Mouse (Mus musculus): ENCODE measurements around the gene Cirbp. TPM values are rescaled to one million over a fixed set of nuclear protein-coding genes. Genes with fewer than 3 reads are reported as not detected.

Gene Cirbp
- polyA plus RNA-seq, 1 experiment from 2014 or later, result 149 TPM

GRCm38 (mm10) chr10:80139439-80139775 is 26.4 kb upstream of the Cirbp start:
- peaks cover 49% of the 10 kb centered on the region for H3K27me3 ChIP-seq
- peak overlapping the region; percentile 99 for H3K4me2 ChIP-seq (replicated peaks)
- H3K4me1 ChIP-seq, result peaks cover 61% of the 10 kb centered on the region
- peaks cover 28% of the 10 kb centered on the region for H3K36me3 ChIP-seq
- H3K9me3 ChIP-seq, result 0 out of 2 replicates have a peak, but pooled peaks cover 5% of the 10 kb centered on the region
- ATAC-seq (ENCODE audit: low FRiP score, low read depth), result peak; percentile 3; the same call in 1 of the 2 replicates
- WGBS, result 1% methylated on average over 10 of the region's 10 CpGs
- H3K9ac ChIP-seq, result peak overlapping the region; percentile 82
- 0 out of 2 replicates have a peak overlapping the region, but pooled peaks have one; percentile 28 for H3K27ac ChIP-seq
- H3K4me3 ChIP-seq, result peak overlapping the region; percentile 62

- 76% methylated on average over 11 of the region's 11 CpGs for WGBS
- peaks cover 45% of the 10 kb centered on the region for H3K27me3 ChIP-seq
- 0 out of 2 replicates have a peak, but pooled peaks cover 5% of the 10 kb centered on the region for H3K9me3 ChIP-seq
- peak overlapping the region; percentile 99; the same call in 1 of the 2 replicates for H3K4me2 ChIP-seq (replicated peaks)
- no peak overlapping the region for H3K9ac ChIP-seq
- peaks cover 64% of the 10 kb centered on the region for H3K4me1 ChIP-seq
- H3K4me3 ChIP-seq, result 0 out of 2 replicates have a peak overlapping the region, but pooled peaks have one; percentile 81
- no peak overlapping the region for H3K27ac ChIP-seq
- no peak for ATAC-seq (ENCODE audit: low FRiP score, low read depth)
- peaks cover 29% of the 10 kb centered on the region for H3K36me3 ChIP-seq
These were observed 25.7 kb upstream of the Cirbp start for GRCm38 (mm10) chr10:80139975-80140665.

- Histone ChIP-seq H3K4me3 (peak within 1 kb of the TSS; percentile 81), H3K27me3 (peaks cover 39% of the 10 kb centered on the region), H3K4me2 (replicated peaks) (peak within 1 kb of the TSS; percentile 99), H3K4me1 (peaks cover 68% of the 10 kb centered on the region), H3K27ac (peak within 1 kb of the TSS; percentile 74), H3K9ac (peak within 1 kb of the TSS; percentile 58), H3K36me3 (peaks cover 31% of the 10 kb centered on the region), H3K9me3 (0 out of 2 replicates have a peak, but pooled peaks cover 5% of the 10 kb centered on the region)
- 70% methylated on average over 10 of the region's 10 CpGs for WGBS
- no peak for ATAC-seq (ENCODE audit: low FRiP score, low read depth)
These were observed 25.1 kb upstream of the Cirbp start, which contains the start of gene Cbarp for GRCm38 (mm10) chr10:80140666-80141035. Cbarp (minus strand) TSS chr10:80140835.

- H3K4me2 ChIP-seq (replicated peaks), result peak overlapping the region; percentile 96
- ATAC-seq (ENCODE audit: low FRiP score, low read depth), result peak; percentile 58
- H3K4me1 ChIP-seq, result peaks cover 73% of the 10 kb centered on the region
- peaks cover 34% of the 10 kb centered on the region for H3K27me3 ChIP-seq
- H3K27ac ChIP-seq, result peak overlapping the region; percentile 74
- H3K4me3 ChIP-seq, result peak overlapping the region; percentile 81
- H3K9me3 ChIP-seq, result no peaks in the 10 kb centered on the region
- H3K36me3 ChIP-seq, result peaks cover 31% of the 10 kb centered on the region
- WGBS, result under 1% methylated on average over 29 of the region's 29 CpGs
- H3K9ac ChIP-seq, result peak overlapping the region; percentile 58
These were observed 24.5 kb upstream of the Cirbp start for GRCm38 (mm10) chr10:80141243-80141642.

- peak overlapping the region; percentile 77 for H3K27ac ChIP-seq
- H3K4me1 ChIP-seq, result peaks cover 73% of the 10 kb centered on the region
- H3K9me3 ChIP-seq, result no peaks in the 10 kb centered on the region
- H3K4me3 ChIP-seq, result peak overlapping the region; percentile 81
- H3K27me3 ChIP-seq, result peaks cover 26% of the 10 kb centered on the region
- peak overlapping the region; percentile 96 for H3K4me2 ChIP-seq (replicated peaks)
- H3K36me3 ChIP-seq, result peaks cover 37% of the 10 kb centered on the region
- 1% methylated on average over 43 of the region's 43 CpGs for WGBS
- H3K9ac ChIP-seq, result peak overlapping the region; percentile 94
- peak; percentile 86 for ATAC-seq (ENCODE audit: low FRiP score, low read depth)
These were observed 23.8 kb upstream of the Cirbp start for GRCm38 (mm10) chr10:80141786-80142529.

GRCm38 (mm10) chr10:80142530-80142925 is 23.3 kb upstream of the Cirbp start:
- Histone ChIP-seq H3K4me3 (peak overlapping the region; percentile 81), H3K27me3 (peaks cover 21% of the 10 kb centered on the region), H3K4me1 (peaks cover 73% of the 10 kb centered on the region), H3K36me3 (peaks cover 37% of the 10 kb centered on the region), H3K27ac (peak overlapping the region; percentile 77), H3K9ac (peak overlapping the region; percentile 94), H3K4me2 (replicated peaks) (peak overlapping the region; percentile 96), H3K9me3 (no peaks in the 10 kb centered on the region)
- WGBS, result under 1% methylated on average over 15 of the region's 15 CpGs
- no peak for ATAC-seq (ENCODE audit: low FRiP score, low read depth)

GRCm38 (mm10) chr10:80143664-80144063 is 22.1 kb upstream of the Cirbp start:
- Histone ChIP-seq H3K4me2 (replicated peaks) (peak overlapping the region; percentile 96; the same call in 1 of the 2 replicates), H3K27ac (no peak overlapping the region), H3K4me3 (peak overlapping the region; percentile 81), H3K9me3 (no peaks in the 10 kb centered on the region), H3K27me3 (peaks cover 10% of the 10 kb centered on the region), H3K4me1 (peaks cover 67% of the 10 kb centered on the region), H3K36me3 (peaks cover 37% of the 10 kb centered on the region), H3K9ac (no peak overlapping the region)
- 90% methylated on average over 7 of the region's 7 CpGs for WGBS
- no peak for ATAC-seq (ENCODE audit: low FRiP score, low read depth)

GRCm38 (mm10) chr10:80144159-80144558 is 21.6 kb upstream of the Cirbp start:
- ATAC-seq (ENCODE audit: low FRiP score, low read depth), result no peak
- peaks cover 37% of the 10 kb centered on the region for H3K36me3 ChIP-seq
- 93% methylated on average over 12 of the region's 12 CpGs for WGBS
- no peaks in the 10 kb centered on the region for H3K9me3 ChIP-seq
- H3K27ac ChIP-seq, result no peak overlapping the region
- H3K4me2 ChIP-seq (replicated peaks), result no peak overlapping the region
- H3K9ac ChIP-seq, result peak overlapping the region; percentile 39; the same call in 1 of the 2 replicates
- H3K4me3 ChIP-seq, result no peak overlapping the region
- peaks cover 65% of the 10 kb centered on the region for H3K4me1 ChIP-seq
- H3K27me3 ChIP-seq, result peaks cover 9% of the 10 kb centered on the region; the same call in 1 of the 2 replicates

GRCm38 (mm10) chr10:80144864-80145838 is 20.6 kb upstream of the Cirbp start:
- Histone ChIP-seq H3K9ac (0 out of 2 replicates have a peak overlapping the region, but pooled peaks have one; percentile 19), H3K36me3 (peaks cover 42% of the 10 kb centered on the region), H3K4me3 (peak overlapping the region; percentile 10; the same call in 1 of the 2 replicates), H3K27me3 (peaks cover 4% of the 10 kb centered on the region; the same call in 1 of the 2 replicates), H3K4me1 (peaks cover 59% of the 10 kb centered on the region), H3K27ac (peak overlapping the region; percentile 10; the same call in 1 of the 2 replicates), H3K9me3 (no peaks in the 10 kb centered on the region), H3K4me2 (replicated peaks) (0 out of 2 replicates have a peak overlapping the region, but pooled peaks have one; percentile 9)
- WGBS, result 74% methylated on average over 20 of the region's 20 CpGs
- ATAC-seq (ENCODE audit: low FRiP score, low read depth), result no peak

GRCm38 (mm10) chr10:80145896-80146295 is 19.9 kb upstream of the Cirbp start:
- 0 out of 2 replicates have a peak overlapping the region, but pooled peaks have one; percentile 19 for H3K9ac ChIP-seq
- no peaks in the 10 kb centered on the region for H3K9me3 ChIP-seq
- H3K27me3 ChIP-seq, result no peaks in the 10 kb centered on the region
- 0 out of 2 replicates have a peak overlapping the region, but pooled peaks have one; percentile 9 for H3K4me2 ChIP-seq (replicated peaks)
- ATAC-seq (ENCODE audit: low FRiP score, low read depth), result no peak
- H3K4me1 ChIP-seq, result peaks cover 57% of the 10 kb centered on the region
- peak overlapping the region; percentile 10; the same call in 1 of the 2 replicates for H3K27ac ChIP-seq
- 87% methylated on average over 6 of the region's 6 CpGs for WGBS
- peak overlapping the region; percentile 10; the same call in 1 of the 2 replicates for H3K4me3 ChIP-seq
- H3K36me3 ChIP-seq, result peaks cover 42% of the 10 kb centered on the region

- Histone ChIP-seq H3K4me1 (peaks cover 52% of the 10 kb centered on the region), H3K4me3 (peak overlapping the region; percentile 98; the same call in 1 of the 2 replicates), H3K36me3 (peaks cover 49% of the 10 kb centered on the region), H3K4me2 (replicated peaks) (0 out of 2 replicates have a peak overlapping the region, but pooled peaks have one; percentile 65), H3K27me3 (no peaks in the 10 kb centered on the region), H3K9me3 (no peaks in the 10 kb centered on the region), H3K9ac (peak overlapping the region; percentile 36; the same call in 1 of the 2 replicates), H3K27ac (peak overlapping the region; percentile 100; the same call in 1 of the 2 replicates)
- WGBS, result 76% methylated on average over 4 of the region's 4 CpGs
- ATAC-seq (ENCODE audit: low FRiP score, low read depth), result no peak
These were observed 19.2 kb upstream of the Cirbp start for GRCm38 (mm10) chr10:80146568-80147011.
